Mouse (Mus musculus): Measurements from ENCODE around the gene Trim12a.
"Not testable (repeated sequence)": the region's sequence is repeated elsewhere in the genome, so short reads cannot be mapped to it uniquely, and the experiment has no call there.

DNA sequence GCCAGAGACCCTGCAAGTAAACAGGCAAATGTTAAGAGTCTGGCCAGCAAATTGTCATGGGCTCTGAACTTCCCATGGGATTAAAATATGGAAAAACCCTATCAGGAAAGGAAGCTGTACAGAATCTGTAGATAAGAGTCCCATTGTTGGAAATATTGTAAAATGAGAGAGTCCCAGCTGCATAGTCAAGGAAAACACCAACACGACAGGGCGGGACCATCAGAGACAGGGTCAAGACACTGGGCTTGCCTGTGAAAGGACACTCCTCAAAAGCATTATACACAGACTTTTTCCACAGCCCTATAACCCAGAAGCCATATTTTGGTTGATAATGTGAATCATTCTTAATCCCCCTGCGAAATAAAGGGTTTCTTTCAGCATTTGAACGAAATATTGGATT is 25.5 kb upstream of the Trim12a start:
- not testable (repeated sequence) for TF ChIP-seq POLR2A (IDR thresholded peaks at IDR 0.05; ENCODE audit: extremely low read depth, insufficient read depth, low read length); CTCF (IDR thresholded peaks at IDR 0.05; ENCODE audit: low read depth, low read length)
